Mouse (Mus musculus): ENCODE data around the gene Rufy4. TPM values are rescaled to one million over a fixed set of nuclear protein-coding genes. Genes with fewer than 3 reads are reported as not detected.
A peak's percentile ranks its signal among the peaks of the same experiment; 100 is the strongest.

Gene Rufy4
- polyA plus RNA-seq, 1 experiment: not detected

DNA sequence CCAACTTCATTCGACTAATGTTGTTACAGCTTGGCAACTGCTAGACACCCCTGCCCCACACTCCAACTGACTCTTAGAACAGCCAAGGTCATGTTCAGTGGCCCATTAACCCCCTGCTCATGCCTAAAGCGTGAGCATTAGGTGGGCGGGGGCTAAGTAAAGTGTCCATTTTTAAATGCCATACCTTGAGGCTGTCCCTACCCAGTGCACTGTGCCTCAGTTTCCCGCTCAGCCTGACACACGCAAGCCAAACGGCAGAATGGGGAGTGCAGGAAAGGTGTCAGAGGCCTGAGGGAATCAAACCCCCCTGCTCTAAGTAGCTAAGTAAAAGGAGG is 13.7 kb upstream of the Rufy4 start:
- Histone ChIP-seq H3K4me1 (ENCODE audit: control insufficient read depth, insufficient read depth, low read length) (peaks cover 10% of the 10 kb centered on the region), H3K27ac (ENCODE audit: insufficient read depth, low read depth, low read length) (no peak overlapping the region), H3K4me3 (ENCODE audit: insufficient read depth, low read depth, low read length) (no peak overlapping the region)
- WGBS: 47% methylated on average over 6 of the region's 6 CpGs
- TF ChIP-seq POLR2A (IDR thresholded peaks at IDR 0.05; ENCODE audit: insufficient read depth, low read depth, low read length) (no peak), CTCF (IDR thresholded peaks at IDR 0.05; ENCODE audit: insufficient read depth, low read depth, low read length) (no peak)

DNA sequence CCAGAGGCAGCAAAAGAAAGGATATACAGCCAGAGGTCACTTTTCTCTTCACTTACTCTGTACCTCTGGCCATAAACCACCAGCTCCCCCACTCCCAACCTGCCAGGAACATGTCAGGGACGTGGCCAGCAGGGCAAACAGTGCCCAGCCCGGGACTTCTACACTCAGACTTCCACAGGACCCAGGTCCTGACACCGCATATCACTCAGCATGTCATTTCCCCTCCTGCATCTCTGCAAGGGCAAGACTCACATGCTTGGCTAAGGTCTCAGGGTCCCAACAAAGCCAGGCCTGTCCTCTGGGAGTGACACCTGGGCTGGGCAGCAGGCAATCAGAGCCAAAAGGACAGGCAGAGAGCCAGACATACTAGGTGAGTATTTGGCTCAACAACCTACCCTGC is 12.3 kb upstream of the Rufy4 start:
- H3K4me1 ChIP-seq (ENCODE audit: control insufficient read depth, insufficient read depth, low read length): peaks cover 10% of the 10 kb centered on the region
- no peak overlapping the region for H3K27ac ChIP-seq (ENCODE audit: insufficient read depth, low read depth, low read length)
- no peak overlapping the region for H3K4me3 ChIP-seq (ENCODE audit: insufficient read depth, low read depth, low read length)
- no peak for TF ChIP-seq POLR2A (IDR thresholded peaks at IDR 0.05; ENCODE audit: insufficient read depth, low read depth, low read length)
- TF ChIP-seq CTCF (IDR thresholded peaks at IDR 0.05; ENCODE audit: insufficient read depth, low read depth, low read length): no peak
- WGBS: 74% methylated on average over 3 of the region's 3 CpGs

DNA sequence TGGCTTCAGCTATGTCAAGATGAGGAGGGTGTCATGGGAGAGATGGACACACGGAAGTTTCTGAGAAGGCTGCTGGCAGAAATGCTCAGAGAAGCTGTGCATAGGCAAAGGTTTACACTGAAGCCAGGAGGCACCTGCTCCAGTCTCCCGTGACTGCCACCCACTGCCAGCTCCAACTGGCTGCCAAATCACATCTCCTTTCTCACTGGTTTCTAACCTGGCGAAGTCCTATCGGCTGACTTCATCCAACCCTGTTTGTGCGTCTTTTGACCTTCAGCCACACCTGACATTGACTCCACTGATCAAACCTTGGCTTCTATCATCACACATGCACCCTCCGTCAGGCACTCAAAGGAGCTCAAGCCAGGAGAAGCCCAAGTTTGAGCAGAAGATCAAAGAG is 7.5 kb upstream of the Rufy4 start:
- H3K4me1 ChIP-seq (ENCODE audit: control insufficient read depth, insufficient read depth, low read length): peaks cover 16% of the 10 kb centered on the region
- no peak overlapping the region for H3K27ac ChIP-seq (ENCODE audit: insufficient read depth, low read depth, low read length)
- no peak for TF ChIP-seq POLR2A (IDR thresholded peaks at IDR 0.05; ENCODE audit: insufficient read depth, low read depth, low read length)
- WGBS: 95% methylated on average over 6 of the region's 6 CpGs
- H3K4me3 ChIP-seq (ENCODE audit: insufficient read depth, low read depth, low read length): no peak overlapping the region

DNA sequence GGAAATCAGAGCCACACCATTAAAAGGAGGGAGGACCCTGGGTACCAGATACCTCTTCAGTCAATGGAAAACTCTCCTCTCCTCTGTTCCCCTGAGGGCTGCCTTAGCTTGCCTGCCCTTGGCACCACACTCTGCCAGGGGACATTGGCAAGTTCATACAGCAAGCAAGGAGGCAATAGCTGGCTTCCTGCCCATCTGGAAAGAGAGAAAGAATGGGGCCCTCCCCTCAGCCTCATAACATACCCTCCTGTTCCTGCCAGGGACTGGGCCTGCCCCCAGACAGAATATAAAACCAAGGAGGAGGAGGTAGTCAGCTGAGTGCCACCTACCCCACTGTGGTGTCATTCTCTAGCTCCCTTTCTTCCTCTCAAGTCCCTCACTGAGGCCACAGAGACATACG is 6.2 kb upstream of the Rufy4 start:
- no peak for TF ChIP-seq CTCF (IDR thresholded peaks at IDR 0.05; ENCODE audit: insufficient read depth, low read depth, low read length)
- no peak for TF ChIP-seq POLR2A (IDR thresholded peaks at IDR 0.05; ENCODE audit: insufficient read depth, low read depth, low read length)
- no peak overlapping the region for H3K27ac ChIP-seq (ENCODE audit: insufficient read depth, low read depth, low read length)
- WGBS: 81% methylated on average over 1 of the region's 1 CpGs
- no peak overlapping the region for H3K4me3 ChIP-seq (ENCODE audit: insufficient read depth, low read depth, low read length)
- H3K4me1 ChIP-seq (ENCODE audit: control insufficient read depth, insufficient read depth, low read length): peaks cover 18% of the 10 kb centered on the region

DNA sequence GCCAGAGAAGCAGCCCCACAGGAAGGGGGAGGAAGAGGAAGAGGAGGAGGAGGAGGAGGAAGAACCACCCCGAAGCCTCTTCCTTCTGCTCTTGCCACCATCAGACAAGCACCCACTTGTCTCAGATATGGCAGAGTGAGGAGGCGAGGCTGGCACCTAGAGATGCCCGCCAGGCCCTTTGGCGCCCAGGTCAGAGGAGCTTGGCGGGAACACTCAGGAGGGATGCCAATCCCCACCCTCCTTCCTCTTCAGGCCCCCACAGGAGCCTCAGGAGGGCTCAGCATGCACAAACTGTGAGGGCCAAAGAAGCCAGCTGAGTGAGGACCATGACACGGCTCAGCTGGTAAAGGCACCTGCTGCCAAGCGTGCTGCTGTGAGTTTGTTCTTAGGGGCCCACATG is 4.2 kb upstream of the Rufy4 start:
- no peak for TF ChIP-seq CTCF (IDR thresholded peaks at IDR 0.05; ENCODE audit: insufficient read depth, low read depth, low read length)
- TF ChIP-seq POLR2A (IDR thresholded peaks at IDR 0.05; ENCODE audit: insufficient read depth, low read depth, low read length): no peak
- no peak overlapping the region for H3K4me3 ChIP-seq (ENCODE audit: insufficient read depth, low read depth, low read length)
- no peak overlapping the region for H3K27ac ChIP-seq (ENCODE audit: insufficient read depth, low read depth, low read length)
- peaks cover 29% of the 10 kb centered on the region for H3K4me1 ChIP-seq (ENCODE audit: control insufficient read depth, insufficient read depth, low read length)
- 82% methylated on average over 7 of the region's 7 CpGs for WGBS

- no peak for TF ChIP-seq CTCF (IDR thresholded peaks at IDR 0.05; ENCODE audit: insufficient read depth, low read depth, low read length)
- TF ChIP-seq POLR2A (IDR thresholded peaks at IDR 0.05; ENCODE audit: insufficient read depth, low read depth, low read length): no peak
- WGBS: 45% methylated on average over 9 of the region's 9 CpGs
- H3K4me1 ChIP-seq (ENCODE audit: control insufficient read depth, insufficient read depth, low read length): peaks cover 29% of the 10 kb centered on the region
- H3K27ac ChIP-seq (ENCODE audit: insufficient read depth, low read depth, low read length): no peak overlapping the region
- no peak overlapping the region for H3K4me3 ChIP-seq (ENCODE audit: insufficient read depth, low read depth, low read length)
Measured at GRCm38 (mm10) chr1:74121821-74122576, 3.3 kb upstream of the Rufy4 start.

DNA sequence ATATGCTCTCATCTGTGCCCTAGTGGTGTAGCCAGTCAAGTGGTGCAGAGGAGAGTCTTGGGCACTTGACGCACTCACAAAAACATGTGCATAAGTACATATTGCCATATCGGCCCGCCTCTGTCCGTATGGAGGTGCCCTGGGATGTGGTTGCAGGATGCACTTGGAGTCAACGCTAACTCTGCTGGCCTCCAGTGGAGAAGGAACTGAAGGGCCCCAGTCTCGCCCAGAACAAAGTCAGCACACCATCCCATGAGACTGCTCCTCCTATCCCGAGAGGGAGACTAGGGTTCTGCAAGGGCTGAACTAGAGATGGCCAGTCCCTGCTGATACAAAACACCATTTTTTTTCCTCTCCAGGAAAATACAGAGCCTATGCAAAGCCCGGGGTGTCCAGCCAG is 2.1 kb upstream of the Rufy4 start:
- Histone ChIP-seq H3K27ac (ENCODE audit: insufficient read depth, low read depth, low read length) (no peak overlapping the region), H3K4me3 (ENCODE audit: insufficient read depth, low read depth, low read length) (no peak overlapping the region), H3K4me1 (ENCODE audit: control insufficient read depth, insufficient read depth, low read length) (peaks cover 29% of the 10 kb centered on the region)
- WGBS: 82% methylated on average over 8 of the region's 8 CpGs
- no peak for TF ChIP-seq POLR2A (IDR thresholded peaks at IDR 0.05; ENCODE audit: insufficient read depth, low read depth, low read length)
- no peak for TF ChIP-seq CTCF (IDR thresholded peaks at IDR 0.05; ENCODE audit: insufficient read depth, low read depth, low read length)

- Histone ChIP-seq H3K27ac (ENCODE audit: insufficient read depth, low read depth, low read length) (no peak within 1 kb of the TSS), H3K4me1 (ENCODE audit: control insufficient read depth, insufficient read depth, low read length) (peaks cover 26% of the 10 kb centered on the region), H3K4me3 (ENCODE audit: insufficient read depth, low read depth, low read length) (peak within 1 kb of the TSS; percentile 37)
- 2% methylated on average over 84 of the region's 84 CpGs for WGBS
- TF ChIP-seq POLR2A (IDR thresholded peaks at IDR 0.05; ENCODE audit: insufficient read depth, low read depth, low read length) (no peak), CTCF (IDR thresholded peaks at IDR 0.05; ENCODE audit: insufficient read depth, low read depth, low read length) (no peak)
Measured at GRCm38 (mm10) chr1:74124021-74124981, 1.0 kb upstream of the Rufy4 start, which contains the start of gene Tns1. TSS of gene Tns1 (minus strand) at chr1:74124449.

All from olfactory bulb, adult 2 months (tissue).